Mouse (Mus musculus) midbrain, embryonic 12.5 days (tissue): Measurements from ENCODE around the gene Atrip. TPM values are rescaled to one million over a fixed set of nuclear protein-coding genes. Genes with fewer than 3 reads are reported as not detected.

Source experiments
- ATAC-seq: fragments of 200-750 bp; cut with Nextera tagmentation; 2 replicates; pipeline ENCODE4 v1.8.0; 2017; ENCODE audit warnings: low read depth, moderate TSS enrichment, moderate library complexity; ENCODE audit not compliant: low FRiP score
- H3K27ac ChIP-seq: fragments of 300-500 bp; sonication (generic); replicated peaks from 2 replicates; pipeline ENCODE4 v1.5.1; 2016; ENCODE audit warnings: mild to moderate bottlenecking
- H3K27me3 ChIP-seq: fragments of 300-500 bp; sonication (generic); 2 replicates; pipeline ENCODE4 v1.6.1; 2016; ENCODE audit warnings: mild to moderate bottlenecking
- H3K36me3 ChIP-seq: fragments of 300-500 bp; sonication (generic); 2 replicates; pipeline ENCODE4 v1.6.1; 2016
- H3K4me1 ChIP-seq: fragments of 300-500 bp; sonication (generic); 2 replicates; pipeline ENCODE4 v1.6.1; 2016
- H3K4me2 ChIP-seq: fragments of 300-500 bp; sonication (generic); replicated peaks from 2 replicates; pipeline ENCODE4 v1.6.1; 2016; ENCODE audit warnings: mild to moderate bottlenecking, moderate library complexity
- H3K4me3 ChIP-seq: fragments of 300-500 bp; sonication (generic); 2 replicates; pipeline ENCODE4 v1.5.1; 2016; ENCODE audit warnings: mild to moderate bottlenecking
- H3K9ac ChIP-seq: fragments of 300-500 bp; sonication (generic); replicated peaks from 2 replicates; pipeline ENCODE4 v1.6.1; 2016; ENCODE audit warnings: mild to moderate bottlenecking, moderate library complexity
- H3K9me3 ChIP-seq: fragments of 300-500 bp; sonication (generic); 2 replicates; pipeline ENCODE4 v1.6.1; 2016; ENCODE audit warnings: mild to moderate bottlenecking
- WGBS: fragments of 180-500 bp; shearing (Covaris S2); methylation state at CpG from one replicate; pipeline ENCODE4 v1.1.7; 2016; 5-methylcytosine and 5-hydroxymethylcytosine counted together
- polyA plus RNA-seq: library from polyadenylated mRNA; unstranded; fragments of >200 nt; fragmentation: Nextera tagmentation; extraction: Ambion mirVana; gene quantifications from 2 replicates; pipeline ENCODE4 v1.2.1, GENCODE M21; 2016

The Atrip gene
- polyA plus RNA-seq, 1 experiment from 2014 or later: 32.0 TPM

- Histone ChIP-seq H3K9ac (no peak overlapping the region), H3K4me1 (no peaks in the 10 kb centered on the region), H3K4me2 (no peak overlapping the region), H3K36me3 (no peaks in the 10 kb centered on the region), H3K27me3 (no peaks in the 10 kb centered on the region), H3K9me3 (no peaks in the 10 kb centered on the region), H3K27ac (no peak overlapping the region), H3K4me3 (no peak overlapping the region)
- no peak for ATAC-seq
- 42% methylated on average over 5 of the region's 5 CpGs for WGBS
These were observed 27.6 kb downstream of the Atrip start for GRCm38 (mm10) chr9:109046306-109046705.

GRCm38 (mm10) chr9:109041351-109041750, 32.6 kb downstream of the Atrip start:
- H3K36me3 ChIP-seq: no peaks in the 10 kb centered on the region
- no peak for ATAC-seq
- no peak overlapping the region for H3K4me2 ChIP-seq
- H3K27ac ChIP-seq: no peak overlapping the region
- H3K4me1 ChIP-seq: peaks cover 13% of the 10 kb centered on the region
- no peak overlapping the region for H3K4me3 ChIP-seq
- H3K9me3 ChIP-seq: no peaks in the 10 kb centered on the region
- WGBS: 86% methylated on average over 5 of the region's 7 CpGs
- 0 out of 2 replicates have a peak, but pooled peaks cover 9% of the 10 kb centered on the region for H3K27me3 ChIP-seq
- H3K9ac ChIP-seq: no peak overlapping the region

- Histone ChIP-seq H3K4me3 (no peak overlapping the region), H3K4me1 (peaks cover 13% of the 10 kb centered on the region), H3K9ac (no peak overlapping the region; the same call in 1 of the 2 replicates), H3K4me2 (no peak overlapping the region), H3K27me3 (0 out of 2 replicates have a peak, but pooled peaks cover 9% of the 10 kb centered on the region), H3K9me3 (no peaks in the 10 kb centered on the region), H3K27ac (no peak overlapping the region), H3K36me3 (no peaks in the 10 kb centered on the region)
- 72% methylated on average over 6 of the region's 6 CpGs for WGBS
- no peak for ATAC-seq
These were observed 33.0 kb downstream of the Atrip start for GRCm38 (mm10) chr9:109040906-109041305.

- Histone ChIP-seq H3K4me1 (peaks cover 13% of the 10 kb centered on the region), H3K27ac (no peak overlapping the region), H3K4me3 (no peak overlapping the region), H3K4me2 (no peak overlapping the region), H3K9ac (no peak overlapping the region), H3K27me3 (0 out of 2 replicates have a peak, but pooled peaks cover 9% of the 10 kb centered on the region), H3K36me3 (no peaks in the 10 kb centered on the region), H3K9me3 (no peaks in the 10 kb centered on the region)
- no peak for ATAC-seq
- 82% methylated on average over 8 of the region's 8 CpGs for WGBS
These were observed 33.7 kb downstream of the Atrip start for GRCm38 (mm10) chr9:109040216-109040615.

- Histone ChIP-seq H3K27me3 (0 out of 2 replicates have a peak, but pooled peaks cover 9% of the 10 kb centered on the region), H3K4me1 (peaks cover 13% of the 10 kb centered on the region), H3K36me3 (no peaks in the 10 kb centered on the region), H3K9ac (no peak overlapping the region), H3K4me3 (no peak overlapping the region), H3K9me3 (no peaks in the 10 kb centered on the region), H3K4me2 (no peak overlapping the region), H3K27ac (no peak overlapping the region)
- no peak for ATAC-seq
- 87% methylated on average over 4 of the region's 4 CpGs for WGBS
These were observed 34.2 kb downstream of the Atrip start for GRCm38 (mm10) chr9:109039681-109040080.

- 16% methylated on average over 8 of the region's 8 CpGs for WGBS
- H3K27ac ChIP-seq: no peak overlapping the region
These were observed 35.0 kb downstream of the Atrip start for GRCm38 (mm10) chr9:109038901-109039364.

GRCm38 (mm10) chr9:109038086-109038895, 35.6 kb downstream of the Atrip start, which contains the start of gene Shisa5:
Gene Shisa5, plus strand, starts transcription at chr9:109038565.
- ATAC-seq: peak; percentile 82
- Histone ChIP-seq H3K36me3 (no peaks in the 10 kb centered on the region), H3K27me3 (0 out of 2 replicates have a peak, but pooled peaks cover 9% of the 10 kb centered on the region), H3K4me2 (peak within 1 kb of the TSS; percentile 89), H3K9me3 (no peaks in the 10 kb centered on the region), H3K9ac (peak within 1 kb of the TSS; percentile 76), H3K4me3 (peak within 1 kb of the TSS; percentile 69), H3K27ac (no peak within 1 kb of the TSS; the same call in 1 of the 2 replicates), H3K4me1 (peaks cover 13% of the 10 kb centered on the region)
- WGBS: 1% methylated on average over 39 of the region's 40 CpGs

More at GRCm38 (mm10) chr9:109038901-109039364, 35.0 kb downstream of the Atrip start:
- no peaks in the 10 kb centered on the region for H3K36me3 ChIP-seq
- peak overlapping the region; percentile 89 for H3K4me2 ChIP-seq
- H3K4me1 ChIP-seq: peaks cover 13% of the 10 kb centered on the region
- 0 out of 2 replicates have a peak, but pooled peaks have one; percentile 23 for ATAC-seq
- H3K27me3 ChIP-seq: 0 out of 2 replicates have a peak, but pooled peaks cover 9% of the 10 kb centered on the region
- peak overlapping the region; percentile 76 for H3K9ac ChIP-seq
- no peaks in the 10 kb centered on the region for H3K9me3 ChIP-seq
- H3K4me3 ChIP-seq: peak overlapping the region; percentile 69

- no peaks in the 10 kb centered on the region for H3K9me3 ChIP-seq
- 88% methylated on average over 6 of the region's 6 CpGs for WGBS
- no peaks in the 10 kb centered on the region for H3K27me3 ChIP-seq
- H3K36me3 ChIP-seq: peaks cover 9% of the 10 kb centered on the region; the same call in 1 of the 2 replicates
- no peaks in the 10 kb centered on the region for H3K4me1 ChIP-seq
- no peak overlapping the region for H3K27ac ChIP-seq
- ATAC-seq: no peak
- H3K4me3 ChIP-seq: no peak overlapping the region
- H3K4me2 ChIP-seq: no peak overlapping the region
- no peak overlapping the region for H3K9ac ChIP-seq
These were observed 41.5 kb downstream of the Atrip start for GRCm38 (mm10) chr9:109032435-109032834.

GRCm38 (mm10) chr9:109031686-109032085, 42.2 kb downstream of the Atrip start:
- WGBS: 88% methylated on average over 8 of the region's 8 CpGs
- H3K36me3 ChIP-seq: peaks cover 9% of the 10 kb centered on the region; the same call in 1 of the 2 replicates
- H3K9me3 ChIP-seq: no peaks in the 10 kb centered on the region
- H3K4me3 ChIP-seq: no peak overlapping the region
- H3K4me1 ChIP-seq: no peaks in the 10 kb centered on the region
- no peak overlapping the region for H3K9ac ChIP-seq
- H3K4me2 ChIP-seq: no peak overlapping the region
- no peaks in the 10 kb centered on the region for H3K27me3 ChIP-seq
- ATAC-seq: no peak
- no peak overlapping the region for H3K27ac ChIP-seq

GRCm38 (mm10) chr9:109031001-109031400, 42.9 kb downstream of the Atrip start:
- no peak overlapping the region for H3K27ac ChIP-seq
- H3K4me3 ChIP-seq: no peak overlapping the region
- peaks cover 9% of the 10 kb centered on the region; the same call in 1 of the 2 replicates for H3K36me3 ChIP-seq
- H3K27me3 ChIP-seq: no peaks in the 10 kb centered on the region
- no peak overlapping the region for H3K9ac ChIP-seq
- WGBS: 91% methylated on average over 7 of the region's 7 CpGs
- no peaks in the 10 kb centered on the region for H3K4me1 ChIP-seq
- no peaks in the 10 kb centered on the region for H3K9me3 ChIP-seq
- ATAC-seq: no peak
- no peak overlapping the region for H3K4me2 ChIP-seq

- no peaks in the 10 kb centered on the region for H3K4me1 ChIP-seq
- H3K4me3 ChIP-seq: no peak overlapping the region
- H3K27ac ChIP-seq: no peak overlapping the region
- H3K4me2 ChIP-seq: no peak overlapping the region
- no peaks in the 10 kb centered on the region for H3K9me3 ChIP-seq
- H3K36me3 ChIP-seq: peaks cover 9% of the 10 kb centered on the region; the same call in 1 of the 2 replicates
- H3K9ac ChIP-seq: no peak overlapping the region
- 68% methylated on average over 3 of the region's 3 CpGs for WGBS
- H3K27me3 ChIP-seq: no peaks in the 10 kb centered on the region
- no peak for ATAC-seq
These were observed 43.6 kb downstream of the Atrip start for GRCm38 (mm10) chr9:109030312-109030711.

- no peaks in the 10 kb centered on the region for H3K9me3 ChIP-seq
- H3K4me1 ChIP-seq: no peaks in the 10 kb centered on the region
- no peak for ATAC-seq
- WGBS: 72% methylated on average over 5 of the region's 5 CpGs
- H3K4me2 ChIP-seq: no peak overlapping the region
- H3K27ac ChIP-seq: no peak overlapping the region
- no peak overlapping the region for H3K4me3 ChIP-seq
- H3K36me3 ChIP-seq: peaks cover 9% of the 10 kb centered on the region; the same call in 1 of the 2 replicates
- H3K9ac ChIP-seq: no peak overlapping the region
- no peaks in the 10 kb centered on the region for H3K27me3 ChIP-seq
These were observed 45.0 kb downstream of the Atrip start for GRCm38 (mm10) chr9:109028919-109029318.
